Mouse (Mus musculus) spleen, adult 10 weeks (tissue): ENCODE results near the gene Olfr996. TPM values are rescaled to one million over a fixed set of nuclear protein-coding genes. Genes with fewer than 3 reads are reported as not detected.

Source experiments
- polyA plus RNA-seq: library from polyadenylated mRNA; stranded (reverse); fragments of 350-450 nt; fragmentation: Illumina TruSeq; extraction: RNeasy Lipid Tissue Mini Kit (QIAGEN cat#74804); gene quantifications from one replicate; pipeline ENCODE4 v1.2.3, GENCODE M21; 2015; ENCODE audit warnings: low replicate concordance; ENCODE audit not compliant: insufficient read depth

The Olfr996 gene
- polyA plus RNA-seq, result not detected

DNA sequence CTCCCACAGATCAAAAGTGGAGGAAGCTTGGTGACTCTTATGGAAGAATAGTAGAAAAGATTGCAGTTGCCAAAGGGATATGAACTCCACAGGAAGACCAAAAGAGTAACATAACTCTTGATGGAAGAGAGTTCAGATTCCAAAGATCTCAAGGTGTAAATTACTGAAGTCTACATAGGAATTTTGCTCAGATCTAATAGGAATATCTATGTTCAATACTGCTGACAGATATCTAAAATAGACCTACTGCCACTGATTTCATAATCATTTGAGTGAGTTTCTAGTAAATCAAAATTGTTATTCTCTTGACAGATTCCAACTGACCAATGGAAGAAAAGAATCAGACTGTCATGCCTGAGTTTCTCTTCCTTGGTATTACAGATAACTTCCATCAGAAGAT is at the start of gene Olfr996:
Gene Olfr996, plus strand, starts transcription at position 301 of the 400 bp plus-strand sequence.

DNA sequence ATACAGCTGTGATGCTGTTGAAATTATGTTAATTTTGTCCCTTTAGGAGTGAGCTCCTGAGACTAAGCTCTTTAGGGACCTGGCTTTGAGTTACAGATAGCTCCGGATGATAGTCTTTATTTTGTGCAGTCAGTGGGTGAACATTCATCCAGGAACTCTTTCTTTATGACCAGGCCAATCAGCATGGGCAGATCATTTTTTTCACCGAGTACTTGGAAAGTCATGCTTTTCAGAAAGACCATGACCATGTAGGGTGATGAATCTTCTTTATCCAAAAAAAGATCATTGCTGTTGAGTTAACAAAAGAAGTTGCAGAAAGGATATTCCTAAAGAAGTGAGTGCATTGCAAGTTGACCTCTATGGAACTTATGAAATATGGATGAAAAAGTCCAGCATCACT is 9.6 kb downstream of the Olfr996 start, which contains the start of gene Olfr998:
Gene Olfr998, plus strand, starts transcription at position 301 of the 400 bp plus-strand sequence.

DNA sequence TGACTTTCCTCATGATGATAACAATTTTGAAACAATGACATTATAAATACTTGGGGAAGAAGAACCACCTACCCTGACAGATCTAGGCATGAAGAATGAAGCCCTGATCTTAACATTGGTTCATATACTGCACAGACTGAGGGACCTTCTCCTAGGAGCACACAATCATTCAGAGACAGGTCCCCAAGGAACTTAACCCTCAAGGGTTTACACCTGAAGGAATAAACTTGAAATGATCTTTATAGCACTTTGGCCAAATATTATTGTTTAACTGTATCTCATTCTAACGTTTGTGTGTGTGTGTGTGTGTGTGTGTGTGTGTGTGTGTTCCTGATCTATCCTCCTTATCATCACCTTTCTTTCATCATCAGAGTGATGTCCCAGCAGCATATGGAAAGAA is 32.8 kb downstream of the Olfr996 start, which contains the start of gene Olfr1000:
Gene Olfr1000, minus strand, starts transcription at position 101 of the 400 bp plus-strand sequence.

Other genes with a start within 250 kb of the Olfr996 start
- not detected for gene Olfr987, start 239.9 kb upstream of the Olfr996 start, polyA plus RNA-seq
- not detected for gene Olfr988, start 216.0 kb upstream of the Olfr996 start, polyA plus RNA-seq
- not detected for gene Olfr992, start 169.7 kb upstream of the Olfr996 start, polyA plus RNA-seq
- gene Olfr993, start 164.3 kb upstream of the Olfr996 start, polyA plus RNA-seq, result not detected
- not detected for gene Olfr994, start 142.8 kb upstream of the Olfr996 start, polyA plus RNA-seq
- not detected for gene Olfr995, start 135.6 kb upstream of the Olfr996 start, polyA plus RNA-seq
- gene 4833423E24Rik, start 60.2 kb upstream of the Olfr996 start, polyA plus RNA-seq, result not detected
- not detected for gene Olfr998, start 9.7 kb downstream of the Olfr996 start, polyA plus RNA-seq
- not detected for gene Olfr1000, start 32.7 kb downstream of the Olfr996 start, polyA plus RNA-seq
- not detected for gene Olfr1002, start 71.5 kb downstream of the Olfr996 start, polyA plus RNA-seq
- gene Olfr154, start 85.2 kb downstream of the Olfr996 start, polyA plus RNA-seq, result not detected
- not detected for gene Olfr1006, start 99.6 kb downstream of the Olfr996 start, polyA plus RNA-seq
- gene Olfr1008, start 110.2 kb downstream of the Olfr996 start, polyA plus RNA-seq, result not detected
- gene Olfr1009, start 136.2 kb downstream of the Olfr996 start, polyA plus RNA-seq, result not detected
- gene Olfr1012, start 183.6 kb downstream of the Olfr996 start, polyA plus RNA-seq, result not detected
- gene Olfr1013, start 187.9 kb downstream of the Olfr996 start, polyA plus RNA-seq, result not detected
- gene Olfr1014, start 193.5 kb downstream of the Olfr996 start, polyA plus RNA-seq, result not detected
- gene Olfr1015, start 202.8 kb downstream of the Olfr996 start, polyA plus RNA-seq, result not detected
- gene Olfr1016, start 223.3 kb downstream of the Olfr996 start, polyA plus RNA-seq, result not detected
- not detected for gene Olfr1018, start 239.3 kb downstream of the Olfr996 start, polyA plus RNA-seq